Mouse (Mus musculus) brain, adult 2 months (tissue): Measurements from ENCODE around the gene Rtl1.

ENCODE experiments used
- DNase-seq: peaks from one replicate; pipeline ENCODE4 v3.0.0; 2011; ENCODE audit warnings: low read depth, low spot score

Rtl1 gene

GRCm38 (mm10) chr12:109600230-109600629 is at the start of gene Rtl1:
Gene Rtl1 (minus strand): TSS chr12:109600330.
- DNase-seq: no peak

DNA sequence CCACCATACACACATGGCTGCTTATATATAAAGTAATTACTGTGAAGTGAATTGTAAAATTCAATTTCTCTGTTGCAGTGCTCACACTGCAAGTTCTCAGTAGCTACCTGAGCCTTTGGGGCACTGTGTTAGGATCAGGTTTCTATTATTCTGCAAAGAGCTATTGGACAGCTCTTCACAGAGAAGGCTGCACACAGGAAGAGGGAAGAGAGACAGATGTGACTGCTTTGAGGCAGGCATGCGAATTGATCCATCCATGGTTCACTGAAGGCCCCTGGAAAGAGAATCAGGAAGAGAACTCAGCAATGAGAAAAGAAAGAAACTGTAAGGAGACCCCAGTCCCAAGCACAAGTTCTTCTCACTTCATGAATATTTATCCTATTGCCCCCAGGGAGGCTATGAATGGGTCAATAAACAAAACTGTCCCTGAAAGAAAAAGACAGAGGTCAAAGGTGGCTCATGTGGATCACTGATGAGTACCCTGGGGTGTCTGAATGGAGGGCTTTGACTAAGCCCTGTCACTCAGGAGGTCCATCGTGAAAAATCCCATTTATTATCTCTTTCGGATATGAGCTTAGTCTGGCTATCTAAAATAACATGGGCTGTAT is 40.5 kb upstream of the Rtl1 start:
- DNase-seq: no peak

GRCm38 (mm10) chr12:109632035-109632434 is 31.9 kb upstream of the Rtl1 start:
- no peak for DNase-seq

DNA sequence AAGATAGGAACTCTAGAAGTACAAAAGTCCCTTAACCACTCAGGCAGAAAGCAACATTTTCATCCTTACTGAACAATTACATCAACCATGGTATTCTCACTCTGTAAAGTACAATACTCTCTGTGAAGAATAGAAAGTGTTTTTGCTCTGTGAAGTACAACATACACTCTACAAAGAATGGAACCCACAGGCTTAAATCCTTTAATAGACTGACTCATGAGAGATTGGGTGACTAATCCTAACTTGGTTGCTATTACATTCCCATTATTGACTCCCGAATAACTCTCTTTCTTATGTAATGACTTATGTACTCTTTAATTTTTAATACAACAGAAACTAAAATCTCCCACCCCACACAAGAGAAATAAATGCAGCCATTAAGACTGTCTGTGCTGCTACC is 28.8 kb upstream of the Rtl1 start:
- DNase-seq: no peak

- DNase-seq: peak; percentile 56
Observed at GRCm38 (mm10) chr12:109626910-109627309, 26.8 kb upstream of the Rtl1 start.

DNA sequence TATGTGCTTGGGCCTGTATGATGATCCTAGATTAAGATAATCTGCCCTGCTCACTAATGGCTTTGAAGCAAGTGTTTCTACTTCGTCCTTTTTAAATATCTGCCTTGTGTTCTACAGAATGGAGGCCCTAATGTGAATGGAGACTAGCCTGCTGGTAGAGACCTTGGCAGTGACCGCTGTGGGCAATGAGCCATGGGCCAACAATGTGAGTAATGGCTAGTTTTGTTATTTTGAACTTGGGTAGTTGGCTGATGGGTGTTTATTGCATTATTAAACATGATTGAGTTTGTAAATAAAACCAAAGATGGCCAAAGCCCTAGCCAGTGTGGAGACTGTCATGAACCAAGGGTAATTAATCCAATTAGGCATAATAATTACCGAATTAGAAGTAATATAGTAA is 20.1 kb upstream of the Rtl1 start:
- no peak for DNase-seq

GRCm38 (mm10) chr12:109617993-109618392 is 17.9 kb upstream of the Rtl1 start:
- no peak for DNase-seq

DNA sequence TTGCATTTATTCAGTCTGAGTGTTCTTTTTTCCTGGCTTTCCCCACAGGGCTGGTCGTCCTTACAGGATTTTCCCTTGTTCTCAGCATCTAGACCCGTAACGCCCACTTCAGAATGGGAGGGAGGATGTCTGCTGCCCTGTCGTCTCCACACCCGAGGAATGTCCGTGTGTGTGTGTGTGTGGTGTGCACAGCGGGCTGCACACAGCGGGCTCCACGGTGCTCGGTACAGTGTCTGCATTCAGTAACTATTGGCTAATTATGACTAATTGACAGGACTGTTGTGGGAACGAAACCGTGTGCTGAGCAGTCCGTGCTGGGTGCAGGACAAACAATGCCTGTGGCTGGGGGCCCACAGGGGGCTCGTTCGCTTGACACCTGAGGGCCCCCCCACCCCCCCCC is 17.0 kb upstream of the Rtl1 start:
- no peak for DNase-seq

GRCm38 (mm10) chr12:109615371-109615770 is 15.2 kb upstream of the Rtl1 start:
- DNase-seq: peak; percentile 72

- no peak for DNase-seq
Observed at GRCm38 (mm10) chr12:109614416-109614815, 14.3 kb upstream of the Rtl1 start.

DNA sequence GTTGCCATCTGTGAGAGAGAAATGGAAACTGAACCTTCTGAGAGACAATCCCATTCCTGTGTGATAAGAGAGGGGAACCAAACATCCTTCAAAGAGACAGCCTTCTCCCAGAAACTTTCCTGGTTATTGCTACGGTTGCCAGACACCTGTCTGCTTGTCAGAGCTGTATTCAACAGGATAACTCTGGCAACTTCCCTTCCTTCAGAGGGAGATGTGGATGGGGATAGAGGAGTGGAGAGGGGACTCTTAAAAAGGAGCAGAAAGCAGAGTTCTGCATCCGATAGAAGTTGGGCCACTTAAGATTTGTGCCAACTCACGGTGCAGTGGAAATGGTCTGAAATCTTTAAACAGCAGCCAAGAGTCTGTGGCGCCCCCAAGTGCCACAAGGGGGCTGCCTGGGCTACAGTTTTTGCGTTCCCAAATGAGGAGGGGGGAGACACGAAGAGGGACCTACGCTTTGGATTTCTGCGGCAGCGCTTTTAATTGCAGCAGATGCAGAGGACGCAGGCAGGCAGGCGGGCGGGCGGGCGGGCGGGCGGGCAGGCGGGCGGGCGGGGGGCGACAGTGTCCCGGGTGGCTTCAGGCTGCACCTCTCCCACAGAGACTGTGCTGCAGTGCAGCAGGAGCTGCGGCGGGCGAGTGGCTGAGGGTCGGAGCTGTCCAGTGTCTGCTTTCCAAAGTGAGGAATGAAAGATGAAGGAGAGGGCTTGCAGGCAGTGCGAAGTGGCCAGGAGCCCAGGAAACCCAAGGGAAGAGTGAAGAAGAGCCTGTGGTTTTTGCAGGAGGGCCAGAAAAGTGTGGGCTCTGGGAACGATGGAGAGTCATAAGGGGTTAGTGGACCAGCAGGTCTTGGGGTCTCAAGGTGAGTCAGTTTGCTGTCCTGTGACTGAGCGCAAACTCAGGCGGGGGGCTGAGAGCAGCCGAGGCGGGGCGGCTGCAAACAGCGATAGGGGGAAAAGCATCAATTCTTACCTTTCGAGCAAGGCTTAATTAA is 12.6 kb upstream of the Rtl1 start:
- DNase-seq: no peak

GRCm38 (mm10) chr12:109608576-109609440 is 8.7 kb upstream of the Rtl1 start:
- DNase-seq: no peak

- no peak for DNase-seq
Observed at GRCm38 (mm10) chr12:109607953-109608352, 7.8 kb upstream of the Rtl1 start.

DNA sequence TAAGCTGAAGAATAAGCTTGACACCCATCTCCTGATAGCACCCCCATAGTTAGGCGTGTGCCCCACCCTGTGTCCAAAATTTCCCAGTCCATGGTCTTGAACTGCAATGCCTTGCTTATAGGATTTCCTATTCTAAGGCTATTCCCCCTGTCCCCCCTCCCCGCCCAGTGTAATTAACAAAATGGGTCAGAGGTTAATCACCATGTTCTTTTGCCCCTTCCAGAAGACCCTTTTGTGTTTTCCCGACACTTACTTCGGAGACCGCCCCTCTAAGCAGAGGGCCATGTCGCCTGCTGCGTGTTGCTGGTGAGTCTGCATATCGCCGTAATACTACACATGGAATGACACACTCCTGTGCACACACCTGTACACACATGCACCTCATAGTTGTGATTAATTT is 7.1 kb upstream of the Rtl1 start:
- DNase-seq: no peak

DNA sequence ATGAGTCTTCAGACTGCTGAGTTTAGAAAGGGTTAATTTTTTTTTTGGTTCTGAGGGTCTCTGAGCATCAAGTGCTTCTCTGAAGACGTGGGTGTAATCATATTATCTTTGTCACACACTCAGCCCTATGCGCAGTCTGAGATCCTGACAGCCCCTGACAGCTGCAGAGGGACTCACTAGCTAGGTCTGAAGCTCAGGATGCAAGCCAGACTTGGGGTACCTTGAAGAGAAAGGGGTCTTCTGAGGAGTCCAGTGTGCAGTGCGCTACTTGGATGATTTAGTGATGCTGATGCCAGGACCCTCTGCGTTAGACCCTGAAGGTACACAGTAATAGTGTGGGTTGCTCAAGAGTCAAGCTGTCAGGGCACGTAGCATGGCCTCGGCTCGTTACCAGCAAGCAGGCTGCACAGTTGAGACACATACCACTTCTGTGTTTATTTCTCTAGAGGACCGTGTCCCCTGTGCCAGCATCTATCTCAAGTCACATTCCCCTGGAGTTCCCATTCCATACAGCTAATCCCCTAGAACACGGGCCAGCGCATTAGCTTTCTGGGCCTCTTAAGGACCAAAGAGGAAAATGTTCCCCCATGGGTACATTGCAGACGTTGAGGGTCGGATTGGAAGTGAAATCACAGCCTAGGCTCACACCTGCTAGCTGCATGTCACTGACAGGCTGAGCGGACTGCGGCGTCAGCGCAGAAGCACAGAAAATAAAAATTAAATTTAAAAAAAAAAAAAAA is 5.0 kb upstream of the Rtl1 start:
- no peak for DNase-seq

- no peak for DNase-seq
Observed at GRCm38 (mm10) chr12:109598551-109599250, 1.4 kb downstream of the Rtl1 start.

DNA sequence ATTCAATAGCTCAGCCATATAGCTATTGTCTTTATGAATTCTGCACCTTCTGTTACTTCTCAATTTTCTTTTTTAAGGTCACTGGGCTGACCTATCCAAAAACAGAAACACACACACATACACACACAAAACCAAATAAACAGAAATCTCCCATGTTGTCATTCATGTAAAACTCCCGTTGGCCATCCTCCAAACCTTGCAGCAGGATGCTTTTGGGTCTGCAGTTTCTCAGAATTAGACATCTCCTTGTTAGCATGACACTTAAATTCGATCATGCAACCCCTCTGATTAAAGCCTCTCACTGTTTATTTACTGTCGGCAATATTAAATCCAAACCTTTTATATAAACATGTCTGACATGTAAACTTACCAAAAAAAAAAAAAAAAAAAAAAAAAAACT is 3.4 kb downstream of the Rtl1 start:
- no peak for DNase-seq

DNA sequence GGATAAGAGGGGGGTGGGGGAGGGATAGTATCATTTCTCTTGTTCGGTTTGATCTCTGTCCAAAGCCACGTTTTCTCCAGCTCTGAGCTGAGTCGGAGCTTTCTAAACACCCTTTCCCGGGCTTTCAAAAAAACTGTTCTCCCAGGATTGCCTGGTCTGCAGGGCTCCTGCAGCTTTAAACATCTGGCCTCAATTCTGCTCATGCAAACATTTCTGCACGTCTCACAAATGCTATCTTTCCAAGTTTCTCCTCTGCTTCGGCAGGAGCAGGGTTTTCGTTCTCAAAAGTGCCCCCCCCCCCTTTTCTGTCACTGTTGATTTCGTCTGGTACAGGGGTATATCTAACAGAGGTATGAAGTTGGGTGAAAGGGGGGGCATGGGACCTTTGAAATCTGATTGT is 3.9 kb downstream of the Rtl1 start:
- peak; percentile 39 for DNase-seq

DNA sequence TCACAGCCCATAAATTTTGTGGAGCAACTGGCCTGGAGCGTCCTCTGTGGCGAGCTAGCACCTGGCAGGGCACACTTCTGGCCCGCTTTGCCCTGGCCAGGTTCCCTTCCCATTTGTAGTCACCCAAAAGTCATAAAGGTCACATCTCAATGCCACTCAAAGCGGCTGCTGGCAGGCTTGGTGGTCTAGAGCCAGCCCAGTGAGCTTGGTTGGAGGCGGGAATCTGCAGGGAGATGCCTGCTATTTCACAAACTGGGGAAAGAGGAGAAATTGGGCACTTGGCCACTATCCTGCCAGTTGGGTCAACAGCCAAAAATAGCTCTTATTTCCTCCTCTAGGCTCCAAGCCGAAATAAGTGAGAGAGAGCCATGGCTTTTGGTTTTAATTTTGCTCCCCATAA is 4.4 kb downstream of the Rtl1 start:
- DNase-seq: peak; percentile 85

- DNase-seq: no peak
Observed at GRCm38 (mm10) chr12:109594961-109595360, 5.2 kb downstream of the Rtl1 start.

- peak; percentile 71 for DNase-seq
Observed at GRCm38 (mm10) chr12:109582185-109582584, 17.9 kb downstream of the Rtl1 start.
